Mouse (Mus musculus): ENCODE data around the gene Lrp4. TPM values are rescaled to one million over a fixed set of nuclear protein-coding genes. Genes with fewer than 3 reads are reported as not detected.

Lrp4 gene
- polyA plus RNA-seq, 1 experiment from 2014 or later: 1.5 TPM

- peaks cover 30% of the 10 kb centered on the region for H3K27me3 ChIP-seq (ENCODE audit: insufficient read depth, low read length)
These were observed 3.5 kb downstream of the Lrp4 start for GRCm38 (mm10) chr2:91460771-91461170.

GRCm38 (mm10) chr2:91461341-91461740 lies 4.0 kb downstream of the Lrp4 start:
- Histone ChIP-seq H3K9ac (replicated peaks) (no peak overlapping the region), H3K4me1 (ENCODE audit: insufficient read depth) (peaks cover 20% of the 10 kb centered on the region), H3K36me3 (replicated peaks; ENCODE audit: insufficient read depth, low read length) (no peaks in the 10 kb centered on the region), H3K4me2 (ENCODE audit: low read depth, low read length) (no peak overlapping the region), H3K4me3 (ENCODE audit: low read depth, low read length) (no peak overlapping the region), H3K27me3 (ENCODE audit: insufficient read depth, low read length) (peaks cover 30% of the 10 kb centered on the region), H3K9me3 (ENCODE audit: low read length) (no peaks in the 10 kb centered on the region), H3K27ac (ENCODE audit: low read depth) (no peak overlapping the region)
- TF ChIP-seq EP300 (IDR thresholded peaks at IDR 0.05; ENCODE audit: low read depth) (no peak), CTCF (IDR thresholded peaks at IDR 0.05; ENCODE audit: low read depth) (no peak)
- whole genome bisulfite sequencing (ENCODE audit: insufficient replicate concordance): 69% methylated on average over 3 of the region's 3 CpGs
- DNase-seq (no peak), ATAC-seq (no peak)

More at GRCm38 (mm10) chr2:91460771-91461170, 3.5 kb downstream of the Lrp4 start:
- Histone ChIP-seq H3K4me3 (ENCODE audit: low read depth, low read length) (no peak overlapping the region), H3K9me3 (ENCODE audit: low read length) (no peaks in the 10 kb centered on the region), H3K36me3 (replicated peaks; ENCODE audit: insufficient read depth, low read length) (no peaks in the 10 kb centered on the region), H3K27ac (ENCODE audit: low read depth) (no peak overlapping the region), H3K9ac (replicated peaks) (no peak overlapping the region), H3K4me1 (ENCODE audit: insufficient read depth) (peaks cover 20% of the 10 kb centered on the region), H3K4me2 (ENCODE audit: low read depth, low read length) (no peak overlapping the region)
- no peak for ATAC-seq
- no peak for DNase-seq
- TF ChIP-seq CTCF (IDR thresholded peaks at IDR 0.05; ENCODE audit: low read depth) (no peak), EP300 (IDR thresholded peaks at IDR 0.05; ENCODE audit: low read depth) (no peak)
- WGBS (ENCODE audit: insufficient replicate concordance): 70% methylated on average over 7 of the region's 7 CpGs

GRCm38 (mm10) chr2:91462196-91462595 lies 4.9 kb downstream of the Lrp4 start:
- no peak overlapping the region for H3K9ac ChIP-seq (replicated peaks)
- peaks cover 24% of the 10 kb centered on the region for H3K27me3 ChIP-seq (ENCODE audit: insufficient read depth, low read length)
- no peak for TF ChIP-seq CTCF (IDR thresholded peaks at IDR 0.05; ENCODE audit: low read depth)
- TF ChIP-seq EP300 (IDR thresholded peaks at IDR 0.05; ENCODE audit: low read depth): no peak
- no peak for ATAC-seq
- H3K4me1 ChIP-seq (ENCODE audit: insufficient read depth): peaks cover 18% of the 10 kb centered on the region
- H3K9me3 ChIP-seq (ENCODE audit: low read length): no peaks in the 10 kb centered on the region
- H3K4me2 ChIP-seq (ENCODE audit: low read depth, low read length): no peak overlapping the region
- WGBS (ENCODE audit: insufficient replicate concordance): 45% methylated on average over 2 of the region's 2 CpGs
- no peaks in the 10 kb centered on the region for H3K36me3 ChIP-seq (replicated peaks; ENCODE audit: insufficient read depth, low read length)
- H3K27ac ChIP-seq (ENCODE audit: low read depth): no peak overlapping the region
- DNase-seq: no peak
- H3K4me3 ChIP-seq (ENCODE audit: low read depth, low read length): no peak overlapping the region

- ATAC-seq: no peak
- no peak overlapping the region for H3K9ac ChIP-seq (replicated peaks)
- no peaks in the 10 kb centered on the region for H3K9me3 ChIP-seq (ENCODE audit: low read length)
- no peak overlapping the region for H3K4me3 ChIP-seq (ENCODE audit: low read depth, low read length)
- no peaks in the 10 kb centered on the region for H3K36me3 ChIP-seq (replicated peaks; ENCODE audit: insufficient read depth, low read length)
- DNase-seq: no peak
- H3K27ac ChIP-seq (ENCODE audit: low read depth): no peak overlapping the region
- peaks cover 20% of the 10 kb centered on the region for H3K27me3 ChIP-seq (ENCODE audit: insufficient read depth, low read length)
- H3K4me2 ChIP-seq (ENCODE audit: low read depth, low read length): no peak overlapping the region
- peaks cover 17% of the 10 kb centered on the region for H3K4me1 ChIP-seq (ENCODE audit: insufficient read depth)
- TF ChIP-seq CTCF (IDR thresholded peaks at IDR 0.05; ENCODE audit: low read depth): no peak
- TF ChIP-seq EP300 (IDR thresholded peaks at IDR 0.05; ENCODE audit: low read depth): no peak
- WGBS (ENCODE audit: insufficient replicate concordance): 39% methylated on average over 12 of the region's 12 CpGs
These were observed 5.4 kb downstream of the Lrp4 start for GRCm38 (mm10) chr2:91462681-91463080.

GRCm38 (mm10) chr2:91465934-91466333 lies 8.6 kb downstream of the Lrp4 start:
- Histone ChIP-seq H3K4me2 (ENCODE audit: low read depth, low read length) (no peak overlapping the region), H3K27ac (ENCODE audit: low read depth) (no peak overlapping the region), H3K4me3 (ENCODE audit: low read depth, low read length) (no peak overlapping the region), H3K9me3 (ENCODE audit: low read length) (no peaks in the 10 kb centered on the region), H3K27me3 (ENCODE audit: insufficient read depth, low read length) (no peaks in the 10 kb centered on the region), H3K4me1 (ENCODE audit: insufficient read depth) (no peaks in the 10 kb centered on the region; the same call in 1 of the 2 replicates), H3K36me3 (replicated peaks; ENCODE audit: insufficient read depth, low read length) (no peaks in the 10 kb centered on the region), H3K9ac (replicated peaks) (no peak overlapping the region)
- WGBS (ENCODE audit: insufficient replicate concordance): 58% methylated on average over 3 of the region's 3 CpGs
- ATAC-seq (no peak), DNase-seq (no peak)
- TF ChIP-seq CTCF (IDR thresholded peaks at IDR 0.05; ENCODE audit: low read depth) (no peak), EP300 (IDR thresholded peaks at IDR 0.05; ENCODE audit: low read depth) (no peak)

GRCm38 (mm10) chr2:91467613-91468012 lies 10.3 kb downstream of the Lrp4 start:
- Histone ChIP-seq H3K9ac (replicated peaks) (no peak overlapping the region), H3K27me3 (ENCODE audit: insufficient read depth, low read length) (no peaks in the 10 kb centered on the region), H3K4me2 (ENCODE audit: low read depth, low read length) (no peak overlapping the region), H3K4me1 (ENCODE audit: insufficient read depth) (no peaks in the 10 kb centered on the region), H3K4me3 (ENCODE audit: low read depth, low read length) (no peak overlapping the region), H3K9me3 (ENCODE audit: low read length) (no peaks in the 10 kb centered on the region), H3K36me3 (replicated peaks; ENCODE audit: insufficient read depth, low read length) (no peaks in the 10 kb centered on the region), H3K27ac (ENCODE audit: low read depth) (no peak overlapping the region)
- ATAC-seq: no peak
- no peak for DNase-seq
- no peak for TF ChIP-seq CTCF (IDR thresholded peaks at IDR 0.05; ENCODE audit: low read depth)
- 73% methylated on average over 8 of the region's 8 CpGs for WGBS (ENCODE audit: insufficient replicate concordance)
